Mouse (Mus musculus): ENCODE measurements around the gene Ccnb2.

GRCm38 (mm10) chr9:70410668-70411067 is 10.7 kb downstream of the Ccnb2 start:
- TF ChIP-seq POLR2A (IDR thresholded peaks at IDR 0.05; ENCODE audit: insufficient read depth, low read depth, low read length) = no peak
- no peak for TF ChIP-seq CTCF (IDR thresholded peaks at IDR 0.05)

Data from heart, adult 2 months (tissue).